Mouse (Mus musculus) right cerebral cortex, adult 2 months (tissue): ENCODE measurements around the gene Usp24.

Source experiments
- DNase-seq, 2 experiments: peaks; one replicate each; pipeline ENCODE4 v3.0.0; 2021 to 2022; ENCODE audit warnings: low spot score in 2 of 2

Usp24 gene

DNA sequence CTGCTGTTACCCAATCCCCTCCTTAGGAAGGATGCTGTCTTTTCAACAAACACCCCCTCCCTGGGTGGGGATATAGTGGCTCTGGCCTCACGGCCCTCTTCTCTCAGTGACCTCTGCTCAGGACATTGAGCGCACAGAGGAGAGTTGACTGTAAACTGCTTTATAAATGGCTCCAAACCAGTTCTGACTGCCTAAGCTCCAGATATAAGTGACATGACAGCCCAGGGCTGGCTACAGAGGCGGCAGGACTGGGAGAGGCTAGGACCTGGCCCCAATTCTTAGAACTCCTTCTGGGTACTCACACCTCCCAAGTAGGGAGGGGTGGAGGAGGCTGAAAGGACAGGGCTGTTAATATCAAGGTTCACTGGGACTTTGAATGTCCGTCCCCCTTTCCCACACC lies 174.6 kb downstream of the Usp24 start:
- no peak for DNase-seq
